Mouse (Mus musculus): Measurements from ENCODE around the gene Syt3. TPM values are rescaled to one million over a fixed set of nuclear protein-coding genes. Genes with fewer than 3 reads are reported as not detected.

Syt3 gene
- polyA plus RNA-seq, 1 experiment, result 1.9 TPM

DNA sequence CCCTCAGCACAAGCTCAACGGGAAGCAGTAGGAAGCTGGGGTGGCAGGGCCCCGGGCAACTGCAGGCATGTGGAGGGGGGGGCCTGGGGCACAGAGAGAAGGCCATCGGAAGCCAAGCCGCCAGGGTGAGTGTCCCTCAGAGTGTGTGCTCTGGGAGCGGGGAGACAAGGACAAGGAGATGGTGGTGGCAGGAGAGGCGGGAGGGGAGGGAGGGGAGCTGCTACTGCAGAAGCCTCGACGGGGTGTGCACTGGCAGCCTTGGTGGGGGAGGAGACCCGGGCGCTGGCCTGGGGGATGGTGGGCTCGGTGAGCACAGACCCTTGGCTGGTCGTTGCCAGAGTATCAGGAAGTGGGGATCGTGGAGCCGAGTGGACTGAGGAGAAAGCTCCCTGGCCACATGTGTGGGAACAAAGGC is 58.5 kb downstream of the Syt3 start:
- H3K4me1 ChIP-seq (ENCODE audit: control insufficient read depth, insufficient read depth, low read length), result no peaks in the 10 kb centered on the region
- no peak overlapping the region for H3K27ac ChIP-seq (ENCODE audit: insufficient read depth, low read length)
- H3K9ac ChIP-seq (ENCODE audit: low read depth, poor library complexity, severe bottlenecking), result no peak overlapping the region

GRCm38 (mm10) chr7:44443268-44444173 is 59.6 kb downstream of the Syt3 start:
- no peak for TF ChIP-seq POLR2A (IDR thresholded peaks at IDR 0.05; ENCODE audit: insufficient read depth, low read length)
- no peak for TF ChIP-seq CTCF (IDR thresholded peaks at IDR 0.05; ENCODE audit: low read depth, low read length)
- TF ChIP-seq EP300 (IDR thresholded peaks at IDR 0.05; ENCODE audit: insufficient read depth, low read depth, low read length), result no peak
- Histone ChIP-seq H3K4me3 (ENCODE audit: low read depth, low read length) (no peak overlapping the region), H3K27ac (ENCODE audit: insufficient read depth, low read length) (no peak overlapping the region), H3K27me3 (ENCODE audit: control insufficient read depth, insufficient read depth, low read length, poor library complexity, severe bottlenecking) (no peaks in the 10 kb centered on the region), H3K9ac (ENCODE audit: low read depth, poor library complexity, severe bottlenecking) (no peak overlapping the region), H3K4me1 (ENCODE audit: control insufficient read depth, insufficient read depth, low read length) (no peaks in the 10 kb centered on the region), H3K36me3 (ENCODE audit: control insufficient read depth, insufficient read depth, low read length, poor library complexity, severe bottlenecking) (no peaks in the 10 kb centered on the region), H3K9me3 (replicated peaks; ENCODE audit: control insufficient read depth, insufficient read depth, low read length, poor library complexity, severe bottlenecking) (no peaks in the 10 kb centered on the region)

More for the DNA sequence above, 58.5 kb downstream of the Syt3 start:
- Histone ChIP-seq H3K4me3 (ENCODE audit: low read depth, low read length) (no peak overlapping the region), H3K36me3 (ENCODE audit: control insufficient read depth, insufficient read depth, low read length, poor library complexity, severe bottlenecking) (no peaks in the 10 kb centered on the region), H3K27me3 (ENCODE audit: control insufficient read depth, insufficient read depth, low read length, poor library complexity, severe bottlenecking) (no peaks in the 10 kb centered on the region), H3K9me3 (replicated peaks; ENCODE audit: control insufficient read depth, insufficient read depth, low read length, poor library complexity, severe bottlenecking) (no peaks in the 10 kb centered on the region)
- TF ChIP-seq POLR2A (IDR thresholded peaks at IDR 0.05; ENCODE audit: insufficient read depth, low read length), result no peak

GRCm38 (mm10) chr7:44444886-44445527 is 61.1 kb downstream of the Syt3 start:
- Histone ChIP-seq H3K27me3 (ENCODE audit: control insufficient read depth, insufficient read depth, low read length, poor library complexity, severe bottlenecking) (no peaks in the 10 kb centered on the region), H3K4me1 (ENCODE audit: control insufficient read depth, insufficient read depth, low read length) (no peaks in the 10 kb centered on the region), H3K4me3 (ENCODE audit: low read depth, low read length) (no peak overlapping the region), H3K27ac (ENCODE audit: insufficient read depth, low read length) (no peak overlapping the region), H3K36me3 (ENCODE audit: control insufficient read depth, insufficient read depth, low read length, poor library complexity, severe bottlenecking) (no peaks in the 10 kb centered on the region), H3K9me3 (replicated peaks; ENCODE audit: control insufficient read depth, insufficient read depth, low read length, poor library complexity, severe bottlenecking) (no peaks in the 10 kb centered on the region), H3K9ac (ENCODE audit: low read depth, poor library complexity, severe bottlenecking) (no peak overlapping the region)
- TF ChIP-seq CTCF (IDR thresholded peaks at IDR 0.05; ENCODE audit: low read depth, low read length), result no peak
- no peak for TF ChIP-seq POLR2A (IDR thresholded peaks at IDR 0.05; ENCODE audit: insufficient read depth, low read length)
- TF ChIP-seq EP300 (IDR thresholded peaks at IDR 0.05; ENCODE audit: insufficient read depth, low read depth, low read length), result no peak

- Histone ChIP-seq H3K27ac (ENCODE audit: insufficient read depth, low read length) (no peak overlapping the region), H3K9ac (ENCODE audit: low read depth, poor library complexity, severe bottlenecking) (no peak overlapping the region), H3K4me1 (ENCODE audit: control insufficient read depth, insufficient read depth, low read length) (no peaks in the 10 kb centered on the region), H3K9me3 (replicated peaks; ENCODE audit: control insufficient read depth, insufficient read depth, low read length, poor library complexity, severe bottlenecking) (no peaks in the 10 kb centered on the region), H3K4me3 (ENCODE audit: low read depth, low read length) (no peak overlapping the region), H3K36me3 (ENCODE audit: control insufficient read depth, insufficient read depth, low read length, poor library complexity, severe bottlenecking) (no peaks in the 10 kb centered on the region), H3K27me3 (ENCODE audit: control insufficient read depth, insufficient read depth, low read length, poor library complexity, severe bottlenecking) (no peaks in the 10 kb centered on the region)
- TF ChIP-seq POLR2A (IDR thresholded peaks at IDR 0.05; ENCODE audit: insufficient read depth, low read length) (no peak), EP300 (IDR thresholded peaks at IDR 0.05; ENCODE audit: insufficient read depth, low read depth, low read length) (no peak), CTCF (IDR thresholded peaks at IDR 0.05; ENCODE audit: low read depth, low read length) (no peak)
Measured at GRCm38 (mm10) chr7:44445528-44445923, 61.6 kb downstream of the Syt3 start.

DNA sequence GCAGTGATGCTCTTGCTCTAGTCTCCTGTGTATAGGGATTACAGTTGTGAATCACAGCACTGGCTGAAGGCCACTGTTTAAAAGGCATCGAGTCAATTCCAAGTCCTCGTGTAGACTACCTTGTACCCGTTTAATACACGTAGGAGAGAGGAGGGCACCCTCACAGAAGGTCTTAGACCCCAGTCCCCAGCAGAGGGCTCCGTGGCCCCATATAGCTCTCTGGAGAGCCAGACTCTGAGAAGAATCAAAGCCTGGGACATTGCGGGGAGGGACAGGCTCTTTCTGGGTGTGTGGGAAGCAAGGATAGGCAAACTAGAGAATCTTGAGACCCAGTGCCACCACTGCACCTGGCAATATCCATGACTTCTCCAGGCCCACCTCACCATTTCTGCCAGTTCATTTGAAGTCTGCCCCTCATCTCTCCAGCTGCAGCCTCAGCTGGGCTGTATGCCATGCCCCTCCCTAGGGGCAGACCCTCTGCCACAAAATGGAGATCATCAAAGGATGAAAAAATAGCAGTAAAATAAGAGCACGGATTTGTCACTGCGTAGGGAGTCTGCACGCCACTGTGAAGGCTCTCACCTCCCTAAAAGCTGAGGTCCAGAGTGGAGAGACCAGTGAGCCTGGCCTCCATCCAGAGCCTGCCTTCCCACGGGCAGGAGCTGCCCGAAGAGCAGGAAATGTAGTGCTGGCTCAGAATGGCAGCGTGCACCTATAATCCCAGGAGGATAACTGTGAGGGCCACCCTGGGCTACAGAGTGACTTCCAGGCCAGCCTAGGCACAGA is 62.4 kb downstream of the Syt3 start:
- TF ChIP-seq POLR2A (IDR thresholded peaks at IDR 0.05; ENCODE audit: insufficient read depth, low read length) (no peak), CTCF (IDR thresholded peaks at IDR 0.05; ENCODE audit: low read depth, low read length) (no peak), EP300 (IDR thresholded peaks at IDR 0.05; ENCODE audit: insufficient read depth, low read depth, low read length) (no peak)
- H3K9ac ChIP-seq (ENCODE audit: low read depth, poor library complexity, severe bottlenecking), result no peak overlapping the region
- no peaks in the 10 kb centered on the region for H3K4me1 ChIP-seq (ENCODE audit: control insufficient read depth, insufficient read depth, low read length)
- no peak overlapping the region for H3K4me3 ChIP-seq (ENCODE audit: low read depth, low read length)
- H3K27ac ChIP-seq (ENCODE audit: insufficient read depth, low read length), result no peak overlapping the region
- no peaks in the 10 kb centered on the region for H3K9me3 ChIP-seq (replicated peaks; ENCODE audit: control insufficient read depth, insufficient read depth, low read length, poor library complexity, severe bottlenecking)
- H3K27me3 ChIP-seq (ENCODE audit: control insufficient read depth, insufficient read depth, low read length, poor library complexity, severe bottlenecking), result no peaks in the 10 kb centered on the region
- no peaks in the 10 kb centered on the region for H3K36me3 ChIP-seq (ENCODE audit: control insufficient read depth, insufficient read depth, low read length, poor library complexity, severe bottlenecking)

Other genes with a start within 250 kb of the Syt3 start
- not detected in 2 replicates for gene Klk1b16, start 247.3 kb upstream of the Syt3 start, polyA plus RNA-seq (2011; ENCODE audit: insufficient read depth, insufficient read length, low read depth, missing spikeins)
- not detected in 2 replicates for gene Klk1b24, start 195.9 kb upstream of the Syt3 start, polyA plus RNA-seq (2011; ENCODE audit: insufficient read depth, insufficient read length, low read depth, missing spikeins)
- not detected in 2 replicates for gene Klk1b3, start 185.9 kb upstream of the Syt3 start, polyA plus RNA-seq (2011; ENCODE audit: insufficient read depth, insufficient read length, low read depth, missing spikeins)
- not detected in 2 replicates for gene Klk1b4, start 176.7 kb upstream of the Syt3 start, polyA plus RNA-seq (2011; ENCODE audit: insufficient read depth, insufficient read length, low read depth, missing spikeins)
- gene Klk1b5, start 168.2 kb upstream of the Syt3 start, polyA plus RNA-seq (2011; ENCODE audit: insufficient read depth, insufficient read length, low read depth, missing spikeins), result not detected in 2 replicates
- gene Klk1, start 158.7 kb upstream of the Syt3 start, polyA plus RNA-seq (2011; ENCODE audit: insufficient read depth, insufficient read length, low read depth, missing spikeins), result 1.3 and 1.8 TPM in 2 replicates
- not detected in 2 replicates for gene Gm36864, start 147.9 kb upstream of the Syt3 start, polyA plus RNA-seq (2011; ENCODE audit: insufficient read depth, insufficient read length, low read depth, missing spikeins)
- 0.65 and 1.3 TPM in 2 replicates for gene 1700028J19Rik, start 137.4 kb upstream of the Syt3 start, polyA plus RNA-seq (2011; ENCODE audit: insufficient read depth, insufficient read length, low read depth, missing spikeins)
- 76.7 and 89.3 TPM in 2 replicates for gene 2410002F23Rik, start 137.4 kb upstream of the Syt3 start, polyA plus RNA-seq (2011; ENCODE audit: insufficient read depth, insufficient read length, low read depth, missing spikeins)
- gene Acp4, start 126.7 kb upstream of the Syt3 start, polyA plus RNA-seq (2011; ENCODE audit: insufficient read depth, insufficient read length, low read depth, missing spikeins), result not detected in 2 replicates
- gene Gm15517, start 122.7 kb upstream of the Syt3 start, polyA plus RNA-seq (2011; ENCODE audit: insufficient read depth, insufficient read length, low read depth, missing spikeins), result not detected in 2 replicates
- 0.75 and 0.87 TPM in 2 replicates for gene Clec11a, start 77.2 kb upstream of the Syt3 start, polyA plus RNA-seq (2011; ENCODE audit: insufficient read depth, insufficient read length, low read depth, missing spikeins)
- gene Shank1, start 73.8 kb upstream of the Syt3 start, polyA plus RNA-seq (2011; ENCODE audit: insufficient read depth, insufficient read length, low read depth, missing spikeins), result 2.5 and 3.4 TPM in 2 replicates
- gene 1700008O03Rik, start 1.7 kb downstream of the Syt3 start, polyA plus RNA-seq (2011; ENCODE audit: insufficient read depth, insufficient read length, low read depth, missing spikeins), result 7.7 and 8.3 TPM in 2 replicates
- gene Lrrc4b, start 44.9 kb downstream of the Syt3 start, polyA plus RNA-seq (2011; ENCODE audit: insufficient read depth, insufficient read length, low read depth, missing spikeins), result not detected in 2 replicates
- gene Aspdh, start 81.3 kb downstream of the Syt3 start, polyA plus RNA-seq (2011; ENCODE audit: insufficient read depth, insufficient read length, low read depth, missing spikeins), result not detected in 2 replicates
- gene Josd2, start 83.9 kb downstream of the Syt3 start, polyA plus RNA-seq (2011; ENCODE audit: insufficient read depth, insufficient read length, low read depth, missing spikeins), result 9.7 and 12.3 TPM in 2 replicates
- gene Emc10, start 112.4 kb downstream of the Syt3 start, polyA plus RNA-seq (2011; ENCODE audit: insufficient read depth, insufficient read length, low read depth, missing spikeins), result 67.7 and 75.3 TPM in 2 replicates
- gene Fam71e1, start 112.5 kb downstream of the Syt3 start, polyA plus RNA-seq (2011; ENCODE audit: insufficient read depth, insufficient read length, low read depth, missing spikeins), result 5.6 and 7.4 TPM in 2 replicates
- gene Mybpc2, start 140.6 kb downstream of the Syt3 start, polyA plus RNA-seq (2011; ENCODE audit: insufficient read depth, insufficient read length, low read depth, missing spikeins), result 2.3 and 2.5 TPM in 2 replicates
- 1.4 and 2.4 TPM in 2 replicates for gene Spib, start 148.0 kb downstream of the Syt3 start, polyA plus RNA-seq (2011; ENCODE audit: insufficient read depth, insufficient read length, low read depth, missing spikeins)
- gene Pold1, start 164.7 kb downstream of the Syt3 start, polyA plus RNA-seq (2011; ENCODE audit: insufficient read depth, insufficient read length, low read depth, missing spikeins), result 81.9 and 86.6 TPM in 2 replicates
- gene Nr1h2, start 169.8 kb downstream of the Syt3 start, polyA plus RNA-seq (2011; ENCODE audit: insufficient read depth, insufficient read length, low read depth, missing spikeins), result 67.6 and 95.7 TPM in 2 replicates
- gene Napsa, start 188.3 kb downstream of the Syt3 start, polyA plus RNA-seq (2011; ENCODE audit: insufficient read depth, insufficient read length, low read depth, missing spikeins), result 0.97 and 1.1 TPM in 2 replicates
- gene Kcnc3, start 206.6 kb downstream of the Syt3 start, polyA plus RNA-seq (2011; ENCODE audit: insufficient read depth, insufficient read length, low read depth, missing spikeins), result 12.3 and 15.5 TPM in 2 replicates

Data from ES-Bruce4 (cell line).